Mouse (Mus musculus) CD4-positive, CD25-positive, alpha-beta regulatory T cell (primary cell): ENCODE measurements around the gene Snrpb. TPM values are rescaled to one million over a fixed set of nuclear protein-coding genes. Genes with fewer than 3 reads are reported as not detected.

Experiments used
- polyA plus RNA-seq: library from polyadenylated mRNA; unstranded; fragments of 100-300 nt; shearing (Covaris generic); gene quantifications from one replicate; pipeline ENCODE4 v1.2.1, GENCODE M21; 2017

The Snrpb gene
- 392 TPM for polyA plus RNA-seq

DNA sequence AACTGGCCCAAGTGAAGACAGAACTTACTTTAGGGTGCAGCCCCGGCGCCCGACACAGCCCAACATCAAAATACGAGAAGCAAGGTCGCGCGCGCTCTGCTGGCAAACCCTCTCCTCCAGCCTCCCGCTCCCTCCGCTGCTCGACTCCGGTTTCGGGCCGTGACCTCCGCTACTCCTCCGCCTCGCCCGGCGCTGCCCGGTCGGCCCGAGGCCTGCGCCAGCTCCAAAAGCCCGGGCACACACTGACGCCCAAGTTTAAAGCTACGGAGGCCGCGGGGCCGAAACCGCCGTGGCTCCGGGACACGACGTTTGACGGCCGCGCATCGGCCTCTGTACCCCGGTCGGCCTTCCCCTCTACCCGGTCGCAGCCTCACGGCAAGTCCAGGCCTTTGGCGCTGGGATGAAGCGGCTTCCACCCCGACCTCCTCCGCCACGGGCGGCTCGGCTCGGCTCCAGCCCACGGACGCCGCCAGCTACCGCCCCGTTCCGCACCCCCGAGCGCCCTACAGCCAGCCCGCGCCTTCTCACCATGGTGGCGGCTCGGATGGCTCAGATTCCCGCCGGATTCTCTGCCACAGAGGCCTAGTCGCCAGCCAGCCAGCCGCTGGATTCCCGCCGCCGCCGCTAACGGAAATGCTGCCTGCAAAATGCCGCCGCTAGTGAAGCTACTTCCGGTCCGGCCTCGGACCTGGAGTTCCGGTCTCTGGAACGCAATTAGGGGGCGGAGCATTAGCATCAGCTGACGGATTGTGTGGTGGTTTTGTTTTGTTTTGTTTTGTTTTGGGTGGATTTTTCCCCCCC lies at the start of gene Snrpb:
Gene Snrpb, minus strand, starts transcription at position 698 of the 801 bp plus-strand sequence.

DNA sequence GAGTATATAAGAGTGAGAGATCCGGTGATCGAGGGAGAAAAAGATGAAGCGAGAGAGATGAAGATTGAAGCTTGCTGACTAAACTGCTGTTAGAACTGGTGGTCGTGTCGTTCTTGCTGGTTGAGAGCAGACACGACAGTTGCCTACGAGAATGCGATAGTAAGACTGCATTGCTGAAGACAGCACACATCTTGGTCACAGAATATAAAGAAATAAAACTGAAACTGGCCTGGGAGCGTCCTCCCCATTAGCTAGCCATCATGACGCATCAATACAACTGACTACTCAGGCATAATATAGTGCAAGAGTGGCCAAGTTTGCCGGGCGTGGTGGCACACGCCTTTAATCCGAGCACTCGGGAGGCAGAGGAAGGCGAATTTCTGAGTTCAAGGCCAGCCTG lies 15.7 kb upstream of the Snrpb start, which contains the start of gene Tmc2:
Gene Tmc2, plus strand, starts transcription at position 301 of the 400 bp plus-strand sequence.

Other genes with a start within 250 kb of the Snrpb start
- not detected for gene Tgm3, start 167.1 kb downstream of the Snrpb start, polyA plus RNA-seq
- gene Tgm6, start 67.0 kb downstream of the Snrpb start, polyA plus RNA-seq: not detected
- gene Tmc2, start 15.8 kb upstream of the Snrpb start, polyA plus RNA-seq: 0.05 TPM
- gene Nop56, start 95.0 kb upstream of the Snrpb start, polyA plus RNA-seq: 291 TPM
- gene Idh3b, start 105.1 kb upstream of the Snrpb start, polyA plus RNA-seq: 171 TPM
- not detected for gene Ebf4, start 115.8 kb upstream of the Snrpb start, polyA plus RNA-seq
- gene Cpxm1, start 218.2 kb upstream of the Snrpb start, polyA plus RNA-seq: 0.10 TPM
- gene Gm28372, start 225.8 kb upstream of the Snrpb start, polyA plus RNA-seq: not detected
- gene 1700020A23Rik, start 225.9 kb upstream of the Snrpb start, polyA plus RNA-seq: not detected
- not detected for gene Tmem239, start 227.1 kb upstream of the Snrpb start, polyA plus RNA-seq
- 247 TPM for gene Vps16, start 244.9 kb upstream of the Snrpb start, polyA plus RNA-seq
- 21.9 TPM for gene Pced1a, start 245.3 kb upstream of the Snrpb start, polyA plus RNA-seq